Mouse (Mus musculus) C2C12 (cell line): Measurements from ENCODE around the gene Il12b.

Experiments used
- CEBPB ChIP-seq: IDR thresholded peaks from one replicate; pipeline ENCODE4 v1.6.1; 2011; ENCODE audit warnings: low read depth, mild to moderate bottlenecking, control low read depth, moderate library complexity
- CTCF ChIP-seq: IDR thresholded peaks from one replicate; pipeline ENCODE4 v1.5.1; 2011; ENCODE audit not compliant: control insufficient read depth, insufficient read depth, insufficient read length
- FOSL1 ChIP-seq: IDR thresholded peaks from one replicate; pipeline ENCODE4 v1.8.0; 2011; ENCODE audit warnings: mild to moderate bottlenecking, low read length; ENCODE audit not compliant: poor library complexity, insufficient read depth, severe bottlenecking
- MAX ChIP-seq: IDR thresholded peaks from one replicate; pipeline ENCODE4 v1.6.1; 2011; ENCODE audit warnings: mild to moderate bottlenecking, control low read depth
- MYOD1 ChIP-seq: IDR thresholded peaks from one replicate; pipeline ENCODE4 v1.6.1; 2011; ENCODE audit warnings: low read depth; ENCODE audit not compliant: control insufficient read depth, insufficient read length
- MYOG ChIP-seq: IDR thresholded peaks from one replicate; pipeline ENCODE4 v1.6.1; 2011; ENCODE audit not compliant: control insufficient read depth, insufficient read length; ENCODE audit errors: extremely low read depth
- USF1 ChIP-seq: IDR thresholded peaks from one replicate; pipeline ENCODE4 v1.6.1; 2011; ENCODE audit warnings: low read depth, mild to moderate bottlenecking, control low read depth, moderate library complexity

GRCm38 (mm10) chr11:44398782-44399225 is 1.1 kb upstream of the Il12b start:
- TF ChIP-seq USF1 = no peak
- peak; percentile 59 for TF ChIP-seq CTCF
- TF ChIP-seq FOSL1 = no peak
- TF ChIP-seq CEBPB = no peak
- no peak for TF ChIP-seq MYOG
- no peak for TF ChIP-seq MYOD1
- TF ChIP-seq MAX = no peak
